Mouse (Mus musculus) ES-E14 (cell line): ENCODE data around the gene Olfr1414.

Experiments
- CHD2 ChIP-seq: IDR thresholded peaks from 2 replicates; pipeline ENCODE4 v1.6.1; 2014; ENCODE audit warnings: mild to moderate bottlenecking, low read depth, low read length, inconsistent platforms
- MAFK ChIP-seq: IDR thresholded peaks from 2 replicates; pipeline ENCODE4 v1.6.1; 2014; ENCODE audit warnings: mild to moderate bottlenecking, low read depth, low read length, inconsistent platforms; ENCODE audit not compliant: insufficient read depth

DNA sequence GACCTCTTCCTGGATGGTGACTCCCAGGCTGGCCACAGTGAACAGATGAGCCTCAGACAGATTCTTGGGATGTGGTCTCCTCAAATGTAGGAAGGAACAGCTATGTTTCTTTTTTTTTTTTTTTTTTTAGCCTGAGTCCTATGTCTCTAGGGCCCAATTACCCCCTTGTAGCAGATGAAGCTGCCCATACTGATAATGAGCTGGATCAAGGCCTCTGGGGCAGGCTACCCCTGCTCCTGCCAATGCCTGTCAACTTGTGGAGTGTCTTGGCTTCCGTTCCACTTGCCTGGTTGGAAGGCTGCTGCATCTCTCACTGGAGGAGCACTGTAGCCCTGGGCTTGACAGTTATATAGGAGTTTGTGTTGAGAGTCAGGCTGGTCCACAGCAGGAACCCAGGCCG is 22.5 kb downstream of the Olfr1414 start, which contains the start of gene Olfr1415:
- TF ChIP-seq CHD2 (no peak), MAFK (no peak)
